Mouse (Mus musculus): ENCODE data around the gene Psmd13.

- TF ChIP-seq EP300 (IDR thresholded peaks at IDR 0.05; ENCODE audit: low read depth in 1 of 2, low read length in 2 of 2) (no peak), POLR2A (IDR thresholded peaks at IDR 0.05; ENCODE audit: control insufficient read depth in 1 of 2, insufficient read depth in 1 of 2, low read depth in 1 of 2, low read length in 2 of 2, poor library complexity in 1 of 2) (no peak), MAFK (IDR thresholded peaks at IDR 0.05; ENCODE audit: borderline replicate concordance, low read depth, low read length) (no peak), CTCF (IDR thresholded peaks at IDR 0.05 in 2 of 3, conservative IDR thresholded peaks at IDR 0.05 in 1 of 3; ENCODE audit: control insufficient read depth in 1 of 3, insufficient read depth in 1 of 3, low read depth in 2 of 3, low read length in 3 of 3, poor library complexity in 1 of 3, severe bottlenecking in 1 of 3) (no peak), ETS1 (IDR thresholded peaks at IDR 0.05; ENCODE audit: low read depth, low read length) (no peak), MAX (IDR thresholded peaks at IDR 0.05; ENCODE audit: low read length) (no peak), CHD2 (IDR thresholded peaks at IDR 0.05; ENCODE audit: low read length) (no peak), USF1 (IDR thresholded peaks at IDR 0.05; ENCODE audit: low read depth, low read length) (no peak), HCFC1 (IDR thresholded peaks at IDR 0.05; ENCODE audit: low read depth, low read length) (no peak), ZMIZ1 (IDR thresholded peaks at IDR 0.05; ENCODE audit: low read depth, low read length) (no peak), ZNF384 (IDR thresholded peaks at IDR 0.05; ENCODE audit: low read depth, low read length) (no peak), RAD21 (IDR thresholded peaks at IDR 0.05; ENCODE audit: low read depth, low read length) (no peak), BHLHE40 (IDR thresholded peaks at IDR 0.05; ENCODE audit: borderline replicate concordance, low read depth, low read length) (no peak), E2F4 (IDR thresholded peaks at IDR 0.05; ENCODE audit: borderline replicate concordance, low read depth, low read length) (no peak)
Observed at GRCm38 (mm10) chr7:140905642-140906081, 23.9 kb downstream of the Psmd13 start.
